Mouse (Mus musculus): Measurements from ENCODE around the gene Coq8b. TPM values are rescaled to one million over a fixed set of nuclear protein-coding genes. Genes with fewer than 3 reads are reported as not detected.

Coq8b gene
- polyA plus RNA-seq, 1 experiment from 2014 or later = 32.3 TPM

GRCm38 (mm10) chr7:27224877-27225575, 7.8 kb upstream of the Coq8b start:
- Histone ChIP-seq H3K9me3 (replicated peaks; ENCODE audit: control insufficient read depth, low read length) (no peaks in the 10 kb centered on the region), H3K27me3 (ENCODE audit: control insufficient read depth, insufficient read depth, low read depth, low read length) (no peaks in the 10 kb centered on the region), H3K4me3 (ENCODE audit: low read depth, low read length) (no peak overlapping the region), H3K9ac (ENCODE audit: low read depth, low read length) (0 out of 2 replicates have a peak overlapping the region, but pooled peaks have one; percentile 13), H3K4me1 (ENCODE audit: control insufficient read depth, low read depth, low read length) (peaks cover 58% of the 10 kb centered on the region), H3K36me3 (ENCODE audit: control insufficient read depth, insufficient read depth) (no peaks in the 10 kb centered on the region), H3K4me2 (ENCODE audit: low read depth, low read length) (no peak overlapping the region), H3K27ac (ENCODE audit: low read length) (no peak overlapping the region)
- WGBS (ENCODE audit: insufficient replicate concordance) = 74% methylated on average over 11 of the region's 11 CpGs
- no peak for ATAC-seq (ENCODE audit: low read depth)

GRCm38 (mm10) chr7:27227276-27227675, 5.5 kb upstream of the Coq8b start:
- 39% methylated on average over 9 of the region's 9 CpGs for WGBS (ENCODE audit: insufficient replicate concordance)
- ATAC-seq (ENCODE audit: low read depth) = no peak
- H3K36me3 ChIP-seq (ENCODE audit: control insufficient read depth, insufficient read depth) = no peaks in the 10 kb centered on the region
- H3K27ac ChIP-seq (ENCODE audit: low read length) = no peak overlapping the region
- peak overlapping the region; percentile 91 for H3K4me2 ChIP-seq (ENCODE audit: low read depth, low read length)
- H3K9ac ChIP-seq (ENCODE audit: low read depth, low read length) = peak overlapping the region; percentile 4
- H3K4me3 ChIP-seq (ENCODE audit: low read depth, low read length) = peak overlapping the region; percentile 92
- peaks cover 52% of the 10 kb centered on the region for H3K4me1 ChIP-seq (ENCODE audit: control insufficient read depth, low read depth, low read length)
- no peaks in the 10 kb centered on the region for H3K9me3 ChIP-seq (replicated peaks; ENCODE audit: control insufficient read depth, low read length)
- no peaks in the 10 kb centered on the region for H3K27me3 ChIP-seq (ENCODE audit: control insufficient read depth, insufficient read depth, low read depth, low read length)

GRCm38 (mm10) chr7:27227676-27228075, 5.1 kb upstream of the Coq8b start:
- peaks cover 53% of the 10 kb centered on the region for H3K4me1 ChIP-seq (ENCODE audit: control insufficient read depth, low read depth, low read length)
- ATAC-seq (ENCODE audit: low read depth) = no peak
- peak overlapping the region; percentile 92 for H3K4me3 ChIP-seq (ENCODE audit: low read depth, low read length)
- H3K36me3 ChIP-seq (ENCODE audit: control insufficient read depth, insufficient read depth) = no peaks in the 10 kb centered on the region
- H3K9ac ChIP-seq (ENCODE audit: low read depth, low read length) = peak overlapping the region; percentile 91
- no peaks in the 10 kb centered on the region for H3K27me3 ChIP-seq (ENCODE audit: control insufficient read depth, insufficient read depth, low read depth, low read length)
- 11% methylated on average over 10 of the region's 10 CpGs for WGBS (ENCODE audit: insufficient replicate concordance)
- peak overlapping the region; percentile 76 for H3K27ac ChIP-seq (ENCODE audit: low read length)
- H3K4me2 ChIP-seq (ENCODE audit: low read depth, low read length) = peak overlapping the region; percentile 91
- no peaks in the 10 kb centered on the region for H3K9me3 ChIP-seq (replicated peaks; ENCODE audit: control insufficient read depth, low read length)

- peak within 1 kb of the TSS; percentile 79 for H3K27ac ChIP-seq (ENCODE audit: low read length)
- no peaks in the 10 kb centered on the region for H3K9me3 ChIP-seq (replicated peaks; ENCODE audit: control insufficient read depth, low read length)
- 0% methylated on average over 48 of the region's 49 CpGs for WGBS (ENCODE audit: insufficient replicate concordance)
- peak within 1 kb of the TSS; percentile 92 for H3K4me3 ChIP-seq (ENCODE audit: low read depth, low read length)
- no peaks in the 10 kb centered on the region for H3K36me3 ChIP-seq (ENCODE audit: control insufficient read depth, insufficient read depth)
- H3K4me1 ChIP-seq (ENCODE audit: control insufficient read depth, low read depth, low read length) = peaks cover 48% of the 10 kb centered on the region
- peak within 1 kb of the TSS; percentile 91 for H3K4me2 ChIP-seq (ENCODE audit: low read depth, low read length)
- H3K9ac ChIP-seq (ENCODE audit: low read depth, low read length) = peak within 1 kb of the TSS; percentile 91
- no peaks in the 10 kb centered on the region for H3K27me3 ChIP-seq (ENCODE audit: control insufficient read depth, insufficient read depth, low read depth, low read length)
- ATAC-seq (ENCODE audit: low read depth) = peak; percentile 81
These were observed 4.5 kb upstream of the Coq8b start, which contains the start of gene Itpkc for GRCm38 (mm10) chr7:27228281-27228821. Gene Itpkc (minus strand): TSS chr7:27228661.

GRCm38 (mm10) chr7:27228865-27229264, 4.0 kb upstream of the Coq8b start:
- H3K9ac ChIP-seq (ENCODE audit: low read depth, low read length) = peak overlapping the region; percentile 91
- H3K4me1 ChIP-seq (ENCODE audit: control insufficient read depth, low read depth, low read length) = peaks cover 49% of the 10 kb centered on the region
- peak overlapping the region; percentile 79 for H3K27ac ChIP-seq (ENCODE audit: low read length)
- peak overlapping the region; percentile 91 for H3K4me2 ChIP-seq (ENCODE audit: low read depth, low read length)
- WGBS (ENCODE audit: insufficient replicate concordance) = 17% methylated on average over 6 of the region's 6 CpGs
- no peaks in the 10 kb centered on the region for H3K27me3 ChIP-seq (ENCODE audit: control insufficient read depth, insufficient read depth, low read depth, low read length)
- no peaks in the 10 kb centered on the region for H3K9me3 ChIP-seq (replicated peaks; ENCODE audit: control insufficient read depth, low read length)
- ATAC-seq (ENCODE audit: low read depth) = no peak
- H3K4me3 ChIP-seq (ENCODE audit: low read depth, low read length) = peak overlapping the region; percentile 92
- H3K36me3 ChIP-seq (ENCODE audit: control insufficient read depth, insufficient read depth) = no peaks in the 10 kb centered on the region

- no peak for ATAC-seq (ENCODE audit: low read depth)
- H3K4me1 ChIP-seq (ENCODE audit: control insufficient read depth, low read depth, low read length) = peaks cover 37% of the 10 kb centered on the region
- WGBS (ENCODE audit: insufficient replicate concordance) = 68% methylated on average over 4 of the region's 4 CpGs
These were observed 2.0 kb upstream of the Coq8b start for GRCm38 (mm10) chr7:27230781-27231180.

GRCm38 (mm10) chr7:27231693-27232331, 1.0 kb upstream of the Coq8b start:
- H3K36me3 ChIP-seq (ENCODE audit: control insufficient read depth, insufficient read depth) = no peaks in the 10 kb centered on the region
- H3K4me1 ChIP-seq (ENCODE audit: control insufficient read depth, low read depth, low read length) = peaks cover 27% of the 10 kb centered on the region
- H3K9me3 ChIP-seq (replicated peaks; ENCODE audit: control insufficient read depth, low read length) = no peaks in the 10 kb centered on the region
- no peak overlapping the region for H3K9ac ChIP-seq (ENCODE audit: low read depth, low read length)
- WGBS (ENCODE audit: insufficient replicate concordance) = 68% methylated on average over 7 of the region's 7 CpGs
- H3K27ac ChIP-seq (ENCODE audit: low read length) = no peak overlapping the region
- no peak for ATAC-seq (ENCODE audit: low read depth)
- no peaks in the 10 kb centered on the region for H3K27me3 ChIP-seq (ENCODE audit: control insufficient read depth, insufficient read depth, low read depth, low read length)
- no peak overlapping the region for H3K4me3 ChIP-seq (ENCODE audit: low read depth, low read length)
- no peak overlapping the region for H3K4me2 ChIP-seq (ENCODE audit: low read depth, low read length)

More at GRCm38 (mm10) chr7:27230781-27231180, 2.0 kb upstream of the Coq8b start:
- Histone ChIP-seq H3K36me3 (ENCODE audit: control insufficient read depth, insufficient read depth) (no peaks in the 10 kb centered on the region), H3K9ac (ENCODE audit: low read depth, low read length) (no peak overlapping the region), H3K27me3 (ENCODE audit: control insufficient read depth, insufficient read depth, low read depth, low read length) (no peaks in the 10 kb centered on the region), H3K4me3 (ENCODE audit: low read depth, low read length) (no peak overlapping the region), H3K4me2 (ENCODE audit: low read depth, low read length) (no peak overlapping the region), H3K9me3 (replicated peaks; ENCODE audit: control insufficient read depth, low read length) (no peaks in the 10 kb centered on the region), H3K27ac (ENCODE audit: low read length) (no peak overlapping the region)

- Histone ChIP-seq H3K4me3 (ENCODE audit: low read depth, low read length) (peak overlapping the region; percentile 79), H3K36me3 (ENCODE audit: control insufficient read depth, insufficient read depth) (no peaks in the 10 kb centered on the region), H3K27ac (ENCODE audit: low read length) (no peak overlapping the region), H3K27me3 (ENCODE audit: control insufficient read depth, insufficient read depth, low read depth, low read length) (no peaks in the 10 kb centered on the region), H3K4me2 (ENCODE audit: low read depth, low read length) (peak overlapping the region; percentile 71), H3K9me3 (replicated peaks; ENCODE audit: control insufficient read depth, low read length) (no peaks in the 10 kb centered on the region), H3K9ac (ENCODE audit: low read depth, low read length) (peak overlapping the region; percentile 66), H3K4me1 (ENCODE audit: control insufficient read depth, low read depth, low read length) (peaks cover 15% of the 10 kb centered on the region)
- no peak for ATAC-seq (ENCODE audit: low read depth)
- whole genome bisulfite sequencing (ENCODE audit: insufficient replicate concordance) = 10% methylated on average over 6 of the region's 6 CpGs
These were observed 477 bp downstream of the Coq8b start for GRCm38 (mm10) chr7:27233300-27233699.

GRCm38 (mm10) chr7:27235726-27236125, 2.9 kb downstream of the Coq8b start:
- Histone ChIP-seq H3K4me2 (ENCODE audit: low read depth, low read length) (no peak overlapping the region), H3K9me3 (replicated peaks; ENCODE audit: control insufficient read depth, low read length) (no peaks in the 10 kb centered on the region), H3K27ac (ENCODE audit: low read length) (no peak overlapping the region), H3K9ac (ENCODE audit: low read depth, low read length) (no peak overlapping the region), H3K4me1 (ENCODE audit: control insufficient read depth, low read depth, low read length) (peaks cover 10% of the 10 kb centered on the region), H3K36me3 (ENCODE audit: control insufficient read depth, insufficient read depth) (no peaks in the 10 kb centered on the region), H3K4me3 (ENCODE audit: low read depth, low read length) (no peak overlapping the region), H3K27me3 (ENCODE audit: control insufficient read depth, insufficient read depth, low read depth, low read length) (no peaks in the 10 kb centered on the region)
- no peak for ATAC-seq (ENCODE audit: low read depth)
- WGBS (ENCODE audit: insufficient replicate concordance) = 78% methylated on average over 2 of the region's 2 CpGs

All from liver, embryonic 16.5 days (tissue).